Mouse (Mus musculus): ENCODE data around the gene Ngdn.

GRCm38 (mm10) chr14:55053050-55053449 is 37.8 kb downstream of the Ngdn start:
- TF ChIP-seq POLR2A (IDR thresholded peaks at IDR 0.05; ENCODE audit: control insufficient read depth in 1 of 2, insufficient read depth in 1 of 2, low read depth in 1 of 2, low read length in 2 of 2, poor library complexity in 1 of 2) (no peak), POLR2AphosphoS5 (IDR thresholded peaks at IDR 0.05; ENCODE audit: borderline replicate concordance, low read depth, low read length) (no peak), GATA1 (IDR thresholded peaks at IDR 0.05; ENCODE audit: low read depth, low read length) (no peak), CTCF (IDR thresholded peaks at IDR 0.05 in 2 of 3, conservative IDR thresholded peaks at IDR 0.05 in 1 of 3; ENCODE audit: control insufficient read depth in 1 of 3, insufficient read depth in 1 of 3, low read depth in 2 of 3, low read length in 3 of 3, poor library complexity in 1 of 3, severe bottlenecking in 1 of 3) (no peak), USF1 (IDR thresholded peaks at IDR 0.05; ENCODE audit: low read depth, low read length) (no peak)
